Mouse (Mus musculus): ENCODE data around the gene Chdh.

The Chdh gene

GRCm38 (mm10) chr14:30064864-30065263 is 56.0 kb downstream of the Chdh start:
- no peak for DNase-seq (ENCODE audit: low spot score)

- DNase-seq (ENCODE audit: low spot score) = no peak
Measured at GRCm38 (mm10) chr14:30066752-30067151, 57.9 kb downstream of the Chdh start.

- DNase-seq (ENCODE audit: low spot score) = no peak
Measured at GRCm38 (mm10) chr14:30068566-30068965, 59.7 kb downstream of the Chdh start.

- DNase-seq (ENCODE audit: low spot score) = no peak
Measured at GRCm38 (mm10) chr14:30075268-30075887, 66.6 kb downstream of the Chdh start.

- DNase-seq (ENCODE audit: low spot score) = no peak
Measured at GRCm38 (mm10) chr14:30078115-30078808, 69.4 kb downstream of the Chdh start.

- DNase-seq (ENCODE audit: low spot score) = no peak
Measured at GRCm38 (mm10) chr14:30079729-30080128, 70.9 kb downstream of the Chdh start.

Measured in urinary bladder, postnatal 25 days (tissue).